Mouse (Mus musculus) cerebellum, adult 2 months (tissue): Measurements from ENCODE around the gene Gm44511. TPM values are rescaled to one million over a fixed set of nuclear protein-coding genes. Genes with fewer than 3 reads are reported as not detected.
"Not testable (repeated sequence)": the region's sequence is repeated elsewhere in the genome, so short reads cannot be mapped to it uniquely, and the experiment has no call there.

Experiments
- DNase-seq, 2 experiments: peaks; one replicate each; pipeline ENCODE4 v3.0.0; 2021
- H3K27ac ChIP-seq: fragments of 200-500 bp; 2 replicates; pipeline ENCODE4 v1.5.1; 2012; ENCODE audit warnings: low read length, control low read depth, inconsistent platforms; ENCODE audit not compliant: insufficient read depth
- H3K27me3 ChIP-seq: fragments of 200-500 bp; 2 replicates; pipeline ENCODE4 v1.6.1; 2012; ENCODE audit warnings: inconsistent platforms, mild to moderate bottlenecking, low read length, moderate library complexity; ENCODE audit not compliant: control insufficient read depth, insufficient read depth
- H3K4me1 ChIP-seq: fragments of 200-500 bp; 2 replicates; pipeline ENCODE4 v1.6.1; 2011; ENCODE audit warnings: low read length; ENCODE audit not compliant: control insufficient read depth, insufficient read depth
- H3K4me3 ChIP-seq: fragments of 200-500 bp; replicated peaks from 2 replicates; pipeline ENCODE3; 2011; ENCODE audit warnings: mild to moderate bottlenecking, low read depth, low read length, control low read depth; ENCODE audit not compliant: insufficient read depth
- CTCF ChIP-seq: fragments of 200-500 bp; IDR thresholded peaks from 2 replicates; pipeline ENCODE4 v1.5.1; 2011; ENCODE audit warnings: low read depth, mild to moderate bottlenecking, control low read depth, low read length, moderate library complexity, borderline replicate concordance; ENCODE audit not compliant: insufficient read depth
- POLR2A ChIP-seq: fragments of 200-500 bp; IDR thresholded peaks from 2 replicates; pipeline ENCODE4 v1.6.1; 2011; ENCODE audit warnings: low read length, control low read depth, borderline replicate concordance; ENCODE audit not compliant: insufficient read depth
- WGBS: fragments of 180-500 bp; shearing (Covaris S2); methylation state at CpG from one replicate; pipeline ENCODE4 v1.1.7; 2018; 5-methylcytosine and 5-hydroxymethylcytosine counted together
- polyA plus RNA-seq: library from polyadenylated mRNA; depleted of rRNA; stranded (reverse); fragments of >200 nt; gene quantifications from 2 replicates; pipeline ENCODE4 v1.2.3, GENCODE M21; 2012

Gene Gm44511
- polyA plus RNA-seq, 1 experiment: not detected

GRCm38 (mm10) chr6:128763736-128764523, 62.2 kb downstream of the Gm44511 start:
- H3K4me1 ChIP-seq: no peaks in the 10 kb centered on the region
- H3K27me3 ChIP-seq: no peaks in the 10 kb centered on the region
- peak overlapping the region; percentile 10; the same call in 1 of the 2 replicates for H3K27ac ChIP-seq
- peak; percentile 98 to 99 for DNase-seq
- under 1% methylated on average over 30 of the region's 30 CpGs for WGBS
- TF ChIP-seq POLR2A (peak; percentile 34; the same call in 1 of the 2 replicates), CTCF (peak; percentile 71)
- peak overlapping the region; percentile 91 for H3K4me3 ChIP-seq

DNA sequence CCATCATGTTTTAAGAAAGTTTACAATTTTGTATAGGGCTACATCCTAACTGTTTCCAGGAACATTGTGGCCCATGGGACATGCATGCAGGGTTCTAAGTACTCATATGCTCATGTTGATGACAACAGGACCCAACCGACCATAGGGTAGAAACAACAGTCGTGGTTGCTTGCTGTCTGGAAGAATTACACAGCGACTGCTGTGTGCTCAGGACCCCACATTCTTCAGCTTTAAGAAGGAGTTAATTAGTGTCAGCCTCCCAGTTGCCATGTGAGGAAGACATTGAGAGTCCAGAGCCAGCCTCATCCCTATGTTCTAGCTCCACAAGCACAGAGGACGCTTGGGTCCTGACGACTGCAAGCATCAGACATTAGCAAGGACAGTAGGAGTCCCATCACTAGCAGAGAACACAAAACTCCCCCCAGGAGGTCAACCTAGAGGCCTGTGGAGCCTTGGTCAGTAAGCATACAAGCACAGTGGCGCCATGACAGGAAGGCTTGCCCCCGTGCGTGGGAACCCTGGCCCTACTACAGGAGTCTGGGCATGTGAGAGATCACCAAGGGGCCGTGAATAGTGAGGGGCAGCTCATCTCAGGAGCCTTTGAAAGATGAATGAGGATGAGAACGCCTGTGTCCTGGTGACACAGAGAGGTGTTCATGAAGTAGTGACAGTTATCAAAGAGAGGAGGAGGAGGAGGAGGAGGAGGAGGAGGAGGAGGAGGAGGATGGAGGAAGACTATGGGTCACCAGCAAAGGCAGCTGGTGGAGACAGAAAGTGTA, 63.0 kb downstream of the Gm44511 start:
- H3K27ac ChIP-seq: not testable (repeated sequence)
- peak; percentile 44 to 48 for DNase-seq
- WGBS: 54% methylated on average over 10 of the region's 10 CpGs

GRCm38 (mm10) chr6:128761144-128761540, 65.0 kb downstream of the Gm44511 start:
- Histone ChIP-seq H3K27me3 (no peaks in the 10 kb centered on the region), H3K4me1 (no peaks in the 10 kb centered on the region), H3K4me3 (peak overlapping the region; percentile 66), H3K27ac (no peak overlapping the region)
- WGBS: 30% methylated on average over 5 of the region's 5 CpGs
- TF ChIP-seq CTCF (no peak), POLR2A (no peak)
- DNase-seq: peak in 1 of 2 experiments; percentile 15

More for the DNA sequence above, 63.0 kb downstream of the Gm44511 start:
- peak overlapping the region; percentile 91 for H3K4me3 ChIP-seq
- H3K4me1 ChIP-seq, H3K27me3 ChIP-seq: not testable (repeated sequence)

GRCm38 (mm10) chr6:128760416-128761143, 65.5 kb downstream of the Gm44511 start:
- not testable (repeated sequence) for H3K27me3 ChIP-seq, H3K4me1 ChIP-seq
- DNase-seq: peak; percentile 92 to 95
- Histone ChIP-seq H3K27ac (peak overlapping the region; percentile 38), H3K4me3 (peak overlapping the region; percentile 85)
- under 1% methylated on average over 44 of the region's 44 CpGs for WGBS
- TF ChIP-seq CTCF: peak; percentile 70
- peak; percentile 75; the same call in 1 of the 2 replicates for TF ChIP-seq POLR2A

DNA sequence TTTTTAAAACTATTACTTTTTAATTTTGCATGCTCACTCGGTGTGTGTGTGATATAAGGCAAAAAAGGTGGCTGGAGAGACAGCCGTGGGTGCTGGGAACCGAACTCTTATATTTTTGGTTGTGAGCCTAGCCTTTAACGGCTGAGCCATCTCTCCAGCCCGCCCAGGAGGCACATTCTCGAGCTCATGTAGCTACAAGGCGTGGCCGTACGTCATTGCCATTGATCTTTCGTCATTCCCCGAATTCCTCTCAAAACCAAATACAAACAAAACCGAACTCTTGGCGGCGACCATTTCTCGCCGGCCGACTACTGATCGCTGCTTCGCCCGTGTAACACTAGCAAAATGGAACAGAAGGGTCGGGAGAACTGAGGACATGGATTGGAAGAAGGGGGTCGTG, 66.1 kb downstream of the Gm44511 start:
- Histone ChIP-seq H3K4me3 (peak overlapping the region; percentile 50), H3K27ac (peak overlapping the region; percentile 38)
- not testable (repeated sequence) for H3K27me3 ChIP-seq, H3K4me1 ChIP-seq
- under 1% methylated on average over 22 of the region's 22 CpGs for WGBS
- peak; percentile 89 to 97 for DNase-seq

- Histone ChIP-seq H3K4me3 (no peak overlapping the region), H3K27me3 (no peaks in the 10 kb centered on the region), H3K27ac (no peak overlapping the region), H3K4me1 (peaks cover 4% of the 10 kb centered on the region; the same call in 1 of the 2 replicates)
- TF ChIP-seq CTCF (no peak), POLR2A (no peak)
- peak; percentile 18 to 30 for DNase-seq
- 76% methylated on average over 5 of the region's 5 CpGs for WGBS
Measured at GRCm38 (mm10) chr6:128759221-128759950, 66.7 kb downstream of the Gm44511 start.

DNA sequence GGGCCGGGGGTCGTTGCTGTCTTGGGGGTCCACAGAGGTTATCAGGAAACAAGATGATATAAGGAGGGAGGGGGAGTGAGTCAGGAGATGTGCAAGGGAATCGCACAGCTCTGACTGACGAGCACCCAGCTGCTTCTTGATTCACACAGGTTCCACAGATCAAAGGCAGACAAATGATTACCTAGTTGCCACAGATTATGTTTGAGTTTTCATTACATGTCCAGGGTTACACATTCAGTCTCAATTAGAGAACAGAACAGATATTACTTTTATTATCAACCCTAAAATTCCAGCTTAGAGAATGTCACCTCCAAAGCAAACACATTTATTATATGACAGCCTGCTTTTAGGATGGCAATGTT, 70.7 kb downstream of the Gm44511 start:
- 76% methylated on average over 4 of the region's 4 CpGs for WGBS

DNA sequence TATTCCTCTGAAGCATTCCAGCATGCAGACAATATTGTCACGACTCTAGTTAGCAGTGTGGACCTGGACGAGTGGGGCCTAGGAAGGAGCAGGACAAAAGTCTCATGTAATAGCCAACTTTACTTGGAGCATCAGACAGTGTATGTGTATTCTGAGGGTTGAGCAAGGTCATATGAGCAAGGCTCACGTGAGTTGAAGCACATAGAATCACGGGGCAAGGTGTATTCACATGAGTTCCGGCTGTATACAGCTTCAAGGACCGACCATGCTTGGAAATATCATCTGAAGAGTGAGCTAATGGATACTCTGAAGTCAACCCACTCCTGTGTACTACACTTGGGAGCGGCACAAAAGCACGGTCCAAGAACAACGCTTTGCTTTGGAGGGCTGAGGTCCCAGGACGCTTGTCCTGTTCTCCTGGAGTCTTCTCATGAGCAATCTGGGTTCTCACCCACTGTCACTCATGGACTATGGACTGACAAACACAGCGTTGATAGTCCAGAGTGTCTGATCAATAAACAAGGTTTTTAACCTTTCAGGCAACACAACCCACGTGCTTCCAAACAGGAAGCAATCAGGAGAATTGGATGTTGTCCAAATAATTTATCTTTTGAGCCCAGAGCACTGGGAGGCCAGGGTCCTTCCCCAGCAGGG, 71.2 kb downstream of the Gm44511 start:
- WGBS: 75% methylated on average over 12 of the region's 12 CpGs

More for the DNA sequence above, 70.7 kb downstream of the Gm44511 start:
- not testable (repeated sequence) for H3K27ac ChIP-seq, H3K4me1 ChIP-seq, DNase-seq, H3K27me3 ChIP-seq, H3K4me3 ChIP-seq

GRCm38 (mm10) chr6:128754265-128754664, 71.8 kb downstream of the Gm44511 start:
- peak overlapping the region; percentile 52 for H3K4me3 ChIP-seq
- H3K4me1 ChIP-seq, H3K27me3 ChIP-seq: not testable (repeated sequence)
- WGBS: 15% methylated on average over 10 of the region's 10 CpGs
- H3K27ac ChIP-seq: peak overlapping the region; percentile 26; the same call in 1 of the 2 replicates
- DNase-seq: peak; percentile 44 to 51

More for the DNA sequence above, 71.2 kb downstream of the Gm44511 start:
- not testable (repeated sequence) for DNase-seq, H3K27me3 ChIP-seq, H3K4me3 ChIP-seq, H3K4me1 ChIP-seq
- H3K27ac ChIP-seq: peak overlapping the region; percentile 26; the same call in 1 of the 2 replicates
